Mouse (Mus musculus) gastrocnemius, postnatal 25 days (tissue): ENCODE measurements around the gene Lrrn2. TPM values are rescaled to one million over a fixed set of nuclear protein-coding genes. Genes with fewer than 3 reads are reported as not detected.
"Not testable (repeated sequence)": the region's sequence is repeated elsewhere in the genome, so short reads cannot be mapped to it uniquely, and the experiment has no call there.

Experiments used
- DNase-seq: peaks from one replicate; pipeline ENCODE4 v3.0.0; 2022
- microRNA-seq, 2 experiments: library from miRNA; unstranded; fragments of <30 nt; microRNA quantifications; one replicate each; pipeline ENCODE4 v1.2.0; 2021; ENCODE audit warnings: borderline replicate concordance in 2 of 2
- total RNA-seq, 2 experiments: library from RNA; stranded (reverse); gene quantifications; 1 replicate in 1 of 2; 2 replicates in 1 of 2; pipeline ENCODE4 v1.2.3; 2021

The Lrrn2 gene
- total RNA-seq, 2 experiments from 2014 or later, result 1.1 to 1.3 TPM

DNA sequence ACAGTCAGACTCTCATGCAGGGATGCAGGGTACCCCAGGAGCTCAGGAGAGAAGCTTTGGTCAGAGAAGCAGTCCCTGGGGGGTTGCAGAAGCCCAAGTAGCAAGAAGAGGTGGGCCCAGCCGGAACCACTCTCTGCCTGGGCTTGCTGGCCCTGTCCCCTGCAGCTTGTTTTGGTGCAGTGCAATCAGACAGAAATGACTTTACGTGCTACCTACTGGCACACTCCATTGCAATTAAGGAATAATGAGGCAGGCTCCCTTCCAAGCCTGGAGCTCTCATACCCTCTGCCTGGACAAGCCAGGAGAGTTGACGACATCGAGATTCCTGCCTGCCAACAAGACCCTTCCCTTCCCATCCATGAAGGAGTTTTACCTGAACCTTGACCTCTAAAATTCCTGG, 50.2 kb downstream of the Lrrn2 start:
- no peak for DNase-seq

DNA sequence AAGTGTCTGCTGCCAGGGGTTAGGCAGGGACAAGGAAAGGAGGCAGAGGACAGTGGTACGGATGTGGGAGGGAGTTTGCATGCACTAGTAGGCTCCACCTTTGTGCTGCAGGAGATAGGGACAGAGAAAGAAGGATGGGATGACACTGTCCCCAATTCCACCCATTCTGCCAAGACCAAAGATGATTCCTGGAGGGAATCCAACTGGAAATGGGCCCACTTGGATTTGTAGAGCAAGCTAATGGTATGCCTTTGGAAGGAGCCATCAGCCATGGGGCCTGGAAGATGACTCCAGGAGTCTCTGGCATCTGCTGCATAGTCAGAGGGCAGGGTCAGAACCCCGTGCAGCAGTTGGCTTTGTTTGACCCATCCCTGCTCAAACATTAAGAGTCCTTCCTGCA, 52.3 kb downstream of the Lrrn2 start:
- DNase-seq, result no peak

DNA sequence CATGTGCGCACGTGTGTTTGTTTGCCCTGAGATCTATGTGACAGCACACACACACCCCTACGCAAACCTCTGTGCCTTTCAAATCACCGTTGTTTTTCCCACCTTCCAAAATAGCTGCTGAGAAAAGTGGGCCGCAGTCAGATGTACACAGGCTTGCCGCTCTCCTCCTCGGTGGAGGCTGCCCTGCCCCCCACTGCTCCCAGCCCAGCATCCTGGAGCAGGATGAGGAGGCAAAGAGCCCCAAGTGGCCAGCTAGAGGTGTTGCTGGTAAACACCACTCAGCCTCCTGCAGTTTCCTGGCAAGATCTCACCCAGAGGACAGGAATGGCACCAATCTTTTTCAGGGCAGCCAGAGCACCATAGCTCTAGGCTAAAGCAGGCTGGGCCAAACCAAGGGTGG, 54.8 kb downstream of the Lrrn2 start:
- peak; percentile 28 for DNase-seq

DNA sequence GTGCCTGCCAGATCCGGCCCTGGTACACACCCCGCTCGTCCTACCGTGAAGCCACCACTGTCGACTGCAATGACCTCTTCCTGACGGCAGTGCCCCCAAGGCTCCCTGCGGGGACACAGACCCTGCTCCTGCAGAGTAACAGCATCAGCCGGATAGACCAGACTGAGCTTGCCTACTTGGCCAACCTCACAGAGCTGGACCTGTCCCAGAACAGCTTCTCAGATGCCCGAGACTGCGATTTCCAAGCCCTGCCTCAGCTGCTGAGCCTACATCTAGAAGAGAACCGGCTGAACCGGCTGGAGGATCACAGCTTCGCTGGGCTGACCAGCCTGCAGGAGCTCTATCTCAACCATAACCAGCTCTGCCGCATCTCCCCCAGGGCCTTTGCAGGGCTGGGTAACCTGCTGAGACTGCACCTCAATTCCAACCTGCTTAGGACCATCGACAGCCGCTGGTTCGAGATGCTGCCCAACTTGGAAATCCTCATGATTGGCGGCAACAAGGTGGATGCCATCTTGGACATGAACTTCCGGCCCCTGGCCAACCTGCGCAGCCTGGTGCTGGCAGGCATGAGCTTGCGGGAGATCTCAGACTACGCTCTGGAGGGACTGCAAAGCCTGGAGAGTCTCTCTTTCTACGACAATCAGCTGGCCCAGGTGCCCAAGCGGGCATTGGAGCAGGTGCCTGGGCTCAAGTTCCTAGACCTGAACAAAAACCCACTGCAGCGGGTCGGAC, 57.4 kb downstream of the Lrrn2 start:
- peak; percentile 12 for DNase-seq

DNA sequence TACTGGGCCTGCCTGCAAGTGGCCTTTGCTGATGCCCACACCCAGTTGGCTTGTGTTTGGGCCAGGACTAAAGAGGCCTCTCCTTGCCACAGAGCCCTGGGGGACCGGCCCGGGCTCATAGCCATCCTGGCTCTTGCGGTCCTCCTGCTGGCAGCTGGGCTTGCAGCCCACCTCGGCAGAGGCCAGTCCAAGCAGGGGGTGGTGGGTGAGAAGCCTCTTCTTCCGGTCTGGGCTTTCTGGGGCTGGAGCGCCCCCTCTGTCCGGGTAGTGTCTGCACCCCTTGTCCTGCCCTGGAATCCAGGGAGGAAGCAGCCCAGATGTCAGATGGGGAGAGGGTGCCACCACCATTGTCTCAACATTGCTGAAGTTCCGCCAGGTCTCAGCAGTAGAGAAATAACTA, 58.9 kb downstream of the Lrrn2 start:
- DNase-seq, result no peak

DNA sequence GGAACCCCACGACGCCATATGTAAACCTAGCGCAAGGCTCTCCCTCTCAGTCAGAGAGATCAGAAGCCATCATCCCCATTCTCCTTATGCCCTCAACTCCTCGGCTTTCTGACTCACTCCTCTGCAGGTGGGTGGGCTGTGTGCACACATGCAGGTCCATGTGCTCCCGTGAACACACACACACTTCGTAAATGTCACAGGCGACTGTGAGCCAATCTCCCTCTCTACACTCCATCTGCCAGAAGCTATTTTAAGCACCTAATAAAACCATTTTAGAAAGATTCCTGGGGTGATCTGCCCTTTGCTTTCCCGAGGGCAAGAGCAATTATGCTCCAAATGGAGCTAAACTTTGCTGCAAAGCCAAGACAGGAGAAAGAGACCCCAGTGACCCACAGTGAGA, 65.8 kb downstream of the Lrrn2 start:
- DNase-seq, result no peak

DNA sequence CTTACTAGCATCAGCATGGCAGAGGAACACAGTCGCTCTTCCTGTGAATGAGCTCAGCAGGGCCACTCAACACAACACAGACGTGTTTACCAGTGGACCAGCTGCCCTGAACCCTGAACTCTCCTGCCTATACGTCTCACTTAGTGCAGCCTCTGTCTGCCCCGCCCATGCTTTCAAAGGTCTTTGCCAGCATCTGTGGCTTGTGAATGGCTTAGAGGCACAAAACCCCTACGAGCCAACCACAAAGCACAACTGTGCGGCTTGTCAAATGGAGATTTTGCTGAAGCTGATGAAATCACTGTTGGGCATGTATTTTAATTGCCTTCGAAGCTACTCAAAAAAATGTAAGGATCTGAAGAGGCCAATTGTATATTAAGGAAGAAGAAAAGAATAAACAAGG, 67.7 kb downstream of the Lrrn2 start:
- no peak for DNase-seq

DNA sequence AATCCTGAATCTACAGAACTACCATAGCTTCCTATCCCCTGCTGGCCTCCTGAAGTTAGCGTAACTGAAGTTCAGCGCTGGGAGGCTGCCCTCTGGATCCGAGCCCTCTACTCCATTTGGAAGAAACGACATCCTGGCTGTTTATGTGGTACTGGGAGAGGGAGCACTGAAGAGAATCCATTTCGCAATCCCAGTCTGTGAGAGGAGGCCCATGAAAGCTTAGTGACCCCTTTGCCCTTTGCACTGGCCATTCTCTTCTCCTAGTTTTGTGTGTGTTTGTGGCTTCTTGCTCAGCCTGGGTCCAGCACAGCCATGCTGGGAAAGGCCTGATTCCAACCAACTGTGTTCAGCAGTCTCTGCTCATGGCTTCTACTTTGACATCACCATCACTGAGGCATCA, 76.7 kb downstream of the Lrrn2 start:
- DNase-seq, result no peak

DNA sequence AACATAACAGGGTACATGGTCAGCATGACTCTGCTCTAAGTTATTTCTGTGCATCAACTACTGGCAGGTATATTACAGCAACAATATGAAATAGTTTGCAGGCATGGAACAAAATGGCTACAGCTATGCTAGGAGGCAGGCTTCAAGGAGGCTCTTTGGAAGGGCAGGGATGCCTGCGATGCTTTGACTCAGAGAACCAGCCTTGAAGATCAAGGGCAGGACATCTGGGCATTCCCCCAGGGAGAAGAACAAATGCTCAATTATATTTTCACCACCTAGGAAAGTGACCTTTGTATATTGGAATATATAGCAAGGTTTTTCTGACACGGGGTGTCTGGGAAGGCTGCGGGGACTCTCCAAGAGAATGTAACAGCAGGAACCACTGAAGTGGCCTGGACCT, 81.7 kb downstream of the Lrrn2 start:
- DNase-seq, result no peak

DNA sequence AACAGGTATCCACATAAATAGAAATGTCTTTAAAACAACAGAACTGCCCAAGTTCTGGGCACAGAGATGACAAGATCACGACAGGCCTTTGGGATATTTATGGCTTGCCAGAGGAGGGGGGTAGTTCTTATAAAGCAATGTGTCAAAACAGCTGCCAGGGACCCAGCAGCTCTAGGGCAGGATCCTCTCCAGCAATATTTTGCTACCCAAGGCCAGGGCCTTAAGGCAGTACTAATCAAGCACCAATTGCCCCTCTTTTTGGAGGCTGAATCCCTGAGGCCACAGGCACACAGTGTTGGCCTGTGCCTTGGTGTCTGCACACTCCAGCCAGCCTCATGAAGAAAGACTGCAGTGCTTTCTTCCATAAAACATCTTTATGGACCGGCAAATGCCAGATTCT, 84.0 kb downstream of the Lrrn2 start:
- DNase-seq, result no peak

DNA sequence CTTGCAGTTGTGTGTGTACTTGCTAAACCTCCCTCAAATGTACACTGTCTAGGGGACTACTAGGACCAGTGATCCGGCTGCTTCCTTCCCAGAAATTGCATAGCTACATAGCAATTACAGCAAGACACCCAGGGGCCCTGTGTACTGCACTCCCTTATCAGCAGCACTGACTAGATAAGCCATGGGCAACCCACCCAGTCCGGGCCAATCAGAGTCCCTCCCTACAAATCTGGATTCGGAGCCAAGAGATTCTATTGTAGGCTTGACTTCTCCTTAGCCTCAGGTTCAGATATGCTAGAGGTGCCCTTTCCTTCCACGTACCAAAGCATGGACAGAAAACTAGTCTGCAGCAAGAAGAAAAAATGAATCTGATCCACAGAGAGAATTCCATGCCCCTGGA, 84.6 kb downstream of the Lrrn2 start:
- no peak for DNase-seq

DNA sequence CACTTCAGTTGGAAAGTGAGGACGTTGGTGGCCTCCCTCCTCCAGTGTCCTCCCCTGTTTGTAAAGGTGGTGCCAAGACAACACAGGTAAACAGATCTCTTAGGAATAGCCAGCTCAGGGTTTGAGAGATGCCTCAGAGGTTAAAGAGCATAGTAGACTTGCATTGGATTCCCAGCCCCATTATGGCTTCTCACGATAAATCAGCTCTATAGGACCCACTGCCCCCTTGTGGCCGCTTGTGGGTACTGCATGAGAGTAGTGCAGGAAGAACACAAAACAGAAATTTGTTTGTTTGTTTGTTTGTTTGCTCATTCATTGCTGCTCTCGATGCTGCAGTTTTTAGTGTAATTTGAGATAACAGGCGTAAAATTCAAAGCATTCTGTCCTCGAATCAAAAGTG, 88.6 kb downstream of the Lrrn2 start:
- no peak for DNase-seq

DNA sequence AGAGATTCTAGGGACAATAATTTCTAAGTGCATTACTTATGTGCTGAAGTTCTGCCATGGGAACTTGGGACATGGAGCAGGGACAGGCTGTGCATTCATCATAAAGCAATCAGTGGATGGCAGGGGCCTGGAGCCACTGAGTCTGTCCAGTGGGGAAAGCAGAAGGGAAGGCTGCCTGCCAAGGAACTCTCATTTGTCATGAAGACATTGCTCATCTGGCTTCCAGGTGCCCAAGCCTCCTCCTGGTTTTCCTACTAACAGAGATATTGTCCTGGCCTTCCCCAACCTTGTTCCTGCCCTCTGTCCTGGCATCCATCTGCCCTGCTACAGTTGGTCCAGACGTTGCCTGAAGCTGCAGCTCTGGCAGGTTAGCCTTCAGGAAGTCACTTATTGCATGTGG, 97.3 kb downstream of the Lrrn2 start:
- no peak for DNase-seq

DNA sequence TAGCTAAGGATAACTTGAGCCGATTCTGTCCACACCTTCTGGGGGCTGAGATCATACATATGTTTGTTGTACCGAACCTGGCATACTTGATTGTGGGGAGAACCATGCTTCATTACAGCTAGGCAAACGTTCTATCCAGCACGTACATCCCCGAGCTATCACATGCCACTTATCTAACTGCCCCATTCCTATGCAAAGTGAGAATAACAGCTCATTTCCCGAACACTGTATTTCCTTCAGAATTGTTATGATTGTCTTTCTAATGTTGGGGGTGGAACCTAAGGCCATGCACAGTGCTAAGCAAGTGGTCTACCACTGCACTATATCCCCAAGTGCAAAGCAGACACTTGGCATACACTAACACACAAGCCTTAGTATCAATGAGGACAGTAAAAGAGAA, 101.2 kb downstream of the Lrrn2 start:
- DNase-seq, result no peak

DNA sequence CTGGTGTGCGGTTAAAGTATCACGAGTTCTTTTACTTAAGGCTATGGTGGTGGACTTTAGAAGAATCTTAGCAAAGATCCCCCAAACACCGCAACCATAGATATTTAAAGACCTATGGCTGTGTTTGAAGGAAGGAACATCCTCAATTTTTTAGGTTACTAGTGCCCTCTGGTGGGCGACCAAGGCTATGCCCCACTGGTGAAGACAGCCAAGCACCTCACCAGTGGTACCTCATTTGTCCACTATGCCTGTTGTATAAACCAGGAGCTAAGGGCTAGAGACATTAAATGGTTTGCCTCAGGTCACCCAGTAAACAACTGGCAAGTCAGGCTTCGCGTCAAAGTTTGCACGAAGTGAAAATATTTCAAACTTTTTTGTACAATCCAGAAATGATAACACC, 102.7 kb downstream of the Lrrn2 start:
- DNase-seq, result no peak

DNA sequence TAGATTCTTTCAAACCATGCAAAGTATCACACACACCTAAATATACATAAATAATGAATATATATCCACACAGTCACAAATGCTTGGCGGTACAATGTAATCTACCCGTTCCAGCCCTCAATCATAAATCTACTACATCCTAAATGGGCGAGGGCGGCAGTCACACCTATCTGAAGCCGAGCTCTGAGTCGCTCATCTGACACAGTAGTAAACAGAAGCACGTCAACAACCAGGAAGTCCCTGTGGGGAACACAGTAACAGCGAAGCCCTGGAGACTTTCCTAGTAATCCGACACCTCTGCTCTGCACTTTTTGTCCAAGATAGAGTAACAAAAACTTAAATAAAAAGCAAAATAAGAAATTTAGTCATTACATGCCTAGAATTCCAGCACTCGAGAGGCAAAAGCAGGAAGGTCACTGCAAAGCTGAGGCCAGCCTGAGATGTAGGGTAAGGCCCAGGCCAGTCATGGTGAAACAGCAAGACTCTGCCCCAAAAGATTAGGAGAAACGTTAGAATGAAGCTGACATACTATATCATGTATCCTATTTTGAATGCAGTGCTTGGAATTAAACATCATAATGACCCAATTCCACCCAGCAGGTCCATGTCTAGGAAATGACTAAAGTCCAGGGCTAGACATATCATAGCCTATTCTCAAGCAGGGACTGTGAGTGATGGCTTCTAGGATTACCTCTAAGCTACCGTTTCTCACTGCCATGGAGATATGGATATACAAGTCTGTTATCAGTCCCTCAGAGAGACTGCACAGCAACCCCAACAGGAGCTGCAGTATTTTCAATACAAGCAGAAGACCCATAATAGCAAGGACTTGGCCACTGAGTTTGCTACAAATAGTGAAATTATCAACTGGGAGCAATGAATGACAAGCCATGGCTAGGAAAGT, 108.7 kb downstream of the Lrrn2 start:
- DNase-seq, result not testable (repeated sequence)

Small RNAs within 50 kb of the gene (microRNA-seq; reads per million reads assigned to microRNA genes)
- gene Gm44300, result 0 reads per million in 2 experiments

Other genes starting within 250 kb of the Lrrn2 start
- under 1 TPM; 0.43 to 0.46 TPM for gene Nfasc, start 138.5 kb upstream of the Lrrn2 start, total RNA-seq
- 10 to 100 TPM; 26.6 to 29.2 TPM for gene Mdm4, start 150.3 kb downstream of the Lrrn2 start, total RNA-seq
- gene Pik3c2b, start 165.4 kb downstream of the Lrrn2 start, total RNA-seq, result 10 to 100 TPM; 10.8 to 12.0 TPM